Mouse (Mus musculus) testis, adult 2 months (tissue): ENCODE measurements at regions not wholly inside any gene's neighbourhood (a gene's known extent, or its start where the extent isn't known, plus 50 kb on each side); places are given as distances from the start of the nearest gene placed in this dataset.

ENCODE experiments used
- CTCF ChIP-seq: fragments of 200-500 bp; IDR thresholded peaks from 2 replicates; pipeline ENCODE4 v1.5.1; 2012; ENCODE audit warnings: low read depth, mild to moderate bottlenecking, inconsistent platforms, low read length, moderate library complexity; ENCODE audit not compliant: control insufficient read depth, insufficient read depth, insufficient replicate concordance
- POLR2A ChIP-seq: fragments of 200-500 bp; IDR thresholded peaks from 2 replicates; pipeline ENCODE4 v1.6.1; 2012; ENCODE audit warnings: low read depth, mild to moderate bottlenecking, inconsistent platforms, low read length, moderate library complexity; ENCODE audit not compliant: control insufficient read depth

- TF ChIP-seq POLR2A (no peak), CTCF (no peak)
Observed at GRCm38 (mm10) chr2:46491081-46491480, 1373.9 kb upstream of the Zeb2 start.
